Mouse (Mus musculus) macrophage (primary cell): ENCODE results near the gene Cyb5r4. TPM values are rescaled to one million over a fixed set of nuclear protein-coding genes. Genes with fewer than 3 reads are reported as not detected.
A peak's percentile ranks its signal among the peaks of the same experiment; 100 is the strongest.

ENCODE experiments used
- H3K27ac ChIP-seq: fragments of 350-480 bp; formaldehyde crosslinking; 2 replicates; pipeline ENCODE4 v1.9.0; 2021
- H3K36me3 ChIP-seq: fragments of 350-480 bp; formaldehyde crosslinking; 2 replicates; pipeline ENCODE4 v1.9.0; 2021; ENCODE audit errors: inconsistent target
- H3K4me3 ChIP-seq: fragments of 350-480 bp; formaldehyde crosslinking; 2 replicates; pipeline ENCODE4 v1.9.0; 2021; ENCODE audit errors: inconsistent target
- H3K79me2 ChIP-seq: fragments of 350-480 bp; formaldehyde crosslinking; 2 replicates; pipeline ENCODE4 v1.9.0; 2021; ENCODE audit errors: inconsistent target
- WGBS: methylation state at CpG from one replicate; pipeline ENCODE4 v1.1.7; 2026; ENCODE audit warnings: inconsistent platforms; ENCODE audit not compliant: missing documents; 5-methylcytosine and 5-hydroxymethylcytosine counted together
- polyA plus RNA-seq: library from polyadenylated mRNA; stranded (reverse); fragments of 250-400 nt; gene quantifications from 3 replicates; pipeline ENCODE4 v1.2.4, GENCODE M21; 2018; ENCODE audit warnings: inconsistent platforms

The Cyb5r4 gene
- polyA plus RNA-seq, 1 experiment from 2014 or later = 99.8 TPM

DNA sequence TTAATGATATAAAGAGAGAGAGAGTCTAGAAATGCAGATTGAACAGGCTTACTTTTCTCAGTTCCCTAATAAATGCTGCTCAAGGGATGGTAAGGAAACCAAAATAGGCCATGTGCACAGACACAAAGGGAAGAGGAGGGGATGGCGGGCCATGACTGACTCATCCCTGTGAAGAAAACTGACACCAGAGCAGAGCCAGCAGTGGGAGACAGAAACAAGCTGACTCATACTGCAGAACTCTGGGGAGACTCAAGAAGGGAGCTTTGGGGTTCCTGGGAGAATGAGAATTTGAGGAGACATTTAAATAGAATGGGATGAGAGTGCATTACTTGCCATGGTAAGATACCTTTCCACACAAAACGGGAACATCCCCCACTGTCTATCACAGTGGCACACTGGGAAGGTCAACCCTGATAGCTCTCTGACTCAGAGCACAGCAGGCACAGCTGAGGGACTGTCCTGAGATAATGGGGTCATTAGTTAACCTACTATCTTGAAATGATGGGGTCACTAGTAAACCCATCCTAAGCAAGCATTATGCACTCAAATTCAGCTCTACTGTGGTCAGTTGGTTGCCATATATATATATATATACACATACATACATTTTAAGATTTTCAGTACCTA, 21.7 kb upstream of the Cyb5r4 start:
- Histone ChIP-seq H3K27ac (peak overlapping the region; percentile 15), H3K4me3 (no peak overlapping the region), H3K36me3 (no peaks in the 10 kb centered on the region), H3K79me2 (no peaks in the 10 kb centered on the region)
- 55% methylated on average over 2 of the region's 2 CpGs for WGBS

DNA sequence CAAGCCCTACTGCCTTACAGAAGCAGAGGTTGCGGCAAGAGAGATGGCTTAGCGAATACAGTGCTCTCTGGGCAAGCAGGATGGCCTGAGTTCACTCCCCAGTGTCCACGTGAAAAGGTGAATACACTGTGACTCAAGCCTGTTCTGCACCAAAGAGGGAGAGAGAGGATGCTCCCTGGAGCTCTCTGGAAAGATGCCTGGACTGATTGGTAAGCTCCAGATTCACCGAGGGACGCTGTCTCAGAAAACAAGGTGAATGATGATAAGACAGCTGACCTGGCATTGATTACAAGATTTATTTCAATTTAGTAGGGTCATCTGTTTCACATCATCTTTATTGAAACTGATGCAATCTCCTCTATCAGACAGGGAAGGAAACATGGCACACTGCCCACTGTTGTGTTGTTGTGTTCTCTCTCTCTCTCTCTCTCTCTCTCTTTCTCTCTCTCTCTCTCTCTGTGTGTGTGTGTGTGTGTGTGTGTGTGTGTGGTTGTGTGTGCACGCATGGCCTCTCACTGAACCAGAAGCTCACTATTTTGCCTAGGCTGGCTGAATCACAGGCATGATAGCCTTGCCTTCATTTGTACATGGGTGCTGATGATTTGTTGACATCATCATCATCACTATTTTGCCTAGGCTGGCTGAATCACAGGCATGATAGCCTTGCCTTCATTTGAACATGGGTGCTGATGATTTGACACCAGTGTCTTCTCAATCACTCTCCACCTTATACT, 16.9 kb upstream of the Cyb5r4 start:
- WGBS = 77% methylated on average over 5 of the region's 6 CpGs
- Histone ChIP-seq H3K27ac (no peak overlapping the region), H3K36me3 (no peaks in the 10 kb centered on the region), H3K4me3 (no peak overlapping the region), H3K79me2 (no peaks in the 10 kb centered on the region)

DNA sequence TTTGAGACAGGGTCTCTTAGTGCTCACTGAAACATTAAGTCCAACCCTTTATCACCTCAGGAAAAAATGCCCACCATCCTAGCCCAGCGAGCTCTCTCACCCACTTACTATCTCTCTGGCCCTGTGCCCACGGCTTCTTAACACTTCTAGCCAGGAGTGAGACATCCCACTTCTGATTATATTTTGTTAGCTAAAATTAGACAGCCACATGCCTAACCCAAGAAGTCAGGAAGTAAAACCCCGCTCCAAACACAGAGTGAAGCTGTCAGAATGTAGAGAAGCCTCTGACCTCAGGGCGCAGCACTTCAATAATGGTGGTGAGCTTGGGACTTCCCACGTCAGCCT, 16.4 kb upstream of the Cyb5r4 start:
- Histone ChIP-seq H3K27ac (no peak overlapping the region), H3K4me3 (no peak overlapping the region), H3K36me3 (no peaks in the 10 kb centered on the region), H3K79me2 (no peaks in the 10 kb centered on the region)
- 64% methylated on average over 5 of the region's 5 CpGs for WGBS

DNA sequence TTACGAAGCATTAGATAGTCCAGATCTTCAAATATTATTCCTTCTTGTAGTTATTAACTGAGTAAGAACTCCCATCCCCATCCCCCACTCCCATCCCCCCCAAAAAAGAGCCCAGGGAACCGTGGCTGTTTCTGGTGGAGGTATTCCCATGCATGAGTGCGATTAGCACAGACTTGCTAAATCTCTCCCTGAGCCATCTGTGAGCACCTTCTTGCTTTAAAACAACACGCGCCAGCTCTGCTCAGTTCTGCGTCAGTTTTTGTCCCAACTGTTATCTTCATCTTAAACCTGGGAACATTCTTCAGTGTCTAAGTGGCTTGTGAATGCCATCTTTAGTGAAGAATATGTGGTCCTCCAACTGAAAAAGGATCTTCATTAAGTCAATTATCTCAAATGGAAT, 13.3 kb upstream of the Cyb5r4 start:
- Histone ChIP-seq H3K27ac (no peak overlapping the region), H3K79me2 (no peaks in the 10 kb centered on the region), H3K36me3 (no peaks in the 10 kb centered on the region), H3K4me3 (no peak overlapping the region)
- 45% methylated on average over 5 of the region's 6 CpGs for WGBS

DNA sequence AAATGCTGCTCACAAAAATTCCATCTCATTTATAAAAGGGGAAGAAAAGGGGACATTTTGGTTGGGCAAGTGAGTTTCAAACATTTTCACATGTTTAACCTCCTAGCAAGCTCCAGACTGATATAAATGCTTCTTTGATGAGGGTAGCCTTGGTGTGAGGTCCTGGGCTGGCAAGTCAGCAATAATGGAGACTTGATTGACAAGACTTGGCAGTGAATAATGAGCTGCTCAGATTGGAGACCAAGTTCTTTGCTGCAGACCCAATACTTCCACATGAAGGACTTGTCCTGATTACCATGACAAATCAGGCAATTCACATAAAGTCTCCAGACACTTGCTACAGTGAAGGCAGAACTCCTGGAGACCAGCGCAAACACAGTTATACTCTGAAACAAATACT, 12.9 kb upstream of the Cyb5r4 start:
- no peaks in the 10 kb centered on the region for H3K36me3 ChIP-seq
- H3K79me2 ChIP-seq = no peaks in the 10 kb centered on the region
- no peak overlapping the region for H3K27ac ChIP-seq
- WGBS = 100% methylated on average over 1 of the region's 1 CpGs
- no peak overlapping the region for H3K4me3 ChIP-seq

DNA sequence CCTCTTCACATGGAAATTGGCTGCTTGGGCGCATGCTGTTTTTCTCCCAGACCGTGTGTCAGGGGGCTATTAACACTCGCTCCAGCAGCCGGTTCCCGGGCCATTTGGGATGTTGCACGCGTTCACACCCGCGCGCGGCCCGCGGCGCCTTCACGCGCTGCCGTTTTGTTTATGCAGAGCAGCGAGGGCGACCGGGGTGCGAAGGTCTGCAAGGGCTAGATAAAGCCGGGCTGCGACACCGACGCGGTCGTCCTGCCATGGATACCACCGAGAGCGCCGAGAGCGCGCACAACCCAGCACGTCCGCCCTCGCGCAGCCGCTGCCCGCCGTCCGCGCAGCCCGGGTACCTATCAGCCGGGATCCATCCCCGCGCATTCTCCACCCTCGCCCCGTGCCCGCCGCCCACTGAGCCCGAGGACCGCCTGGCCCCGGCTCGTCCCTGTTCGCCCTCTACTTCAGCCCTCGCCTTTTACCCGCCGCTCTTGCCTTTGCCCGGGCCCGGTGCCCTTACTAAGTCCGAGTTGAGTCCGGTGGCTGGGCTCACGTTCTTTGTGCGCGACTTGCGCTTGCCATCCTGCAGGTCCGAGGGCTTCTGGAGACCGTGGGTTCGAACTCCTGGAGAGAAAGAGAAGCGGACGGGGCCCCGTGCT, 6.4 kb upstream of the Cyb5r4 start, which contains the start of gene Ripply2:
Ripply2 (plus strand) TSS at position 250 of the 650 bp plus-strand sequence.
- Histone ChIP-seq H3K36me3 (no peaks in the 10 kb centered on the region), H3K79me2 (no peaks in the 10 kb centered on the region), H3K27ac (no peak within 1 kb of the TSS), H3K4me3 (no peak within 1 kb of the TSS)
- WGBS = 4% methylated on average over 71 of the region's 71 CpGs

DNA sequence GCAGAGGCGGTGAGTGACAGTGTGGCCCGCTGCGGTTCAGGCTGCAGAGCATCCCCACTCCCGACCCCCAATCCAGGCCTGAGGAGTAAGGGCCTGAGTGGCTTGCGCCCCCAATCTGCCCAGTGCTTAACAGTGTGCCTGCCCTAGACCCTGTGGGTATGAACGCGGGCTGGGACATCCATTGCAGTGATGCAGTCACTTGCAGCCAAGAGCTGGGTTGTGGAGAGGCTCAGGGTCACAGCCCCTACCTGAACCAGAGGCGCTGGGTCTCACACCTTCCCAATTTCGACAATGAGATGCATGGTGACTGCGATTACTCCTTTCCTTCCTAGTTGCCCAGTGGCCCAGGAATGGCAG, 5.9 kb upstream of the Cyb5r4 start:
- no peak overlapping the region for H3K27ac ChIP-seq
- H3K4me3 ChIP-seq = no peak overlapping the region
- H3K79me2 ChIP-seq = no peaks in the 10 kb centered on the region
- H3K36me3 ChIP-seq = no peaks in the 10 kb centered on the region
- WGBS = 11% methylated on average over 10 of the region's 10 CpGs

DNA sequence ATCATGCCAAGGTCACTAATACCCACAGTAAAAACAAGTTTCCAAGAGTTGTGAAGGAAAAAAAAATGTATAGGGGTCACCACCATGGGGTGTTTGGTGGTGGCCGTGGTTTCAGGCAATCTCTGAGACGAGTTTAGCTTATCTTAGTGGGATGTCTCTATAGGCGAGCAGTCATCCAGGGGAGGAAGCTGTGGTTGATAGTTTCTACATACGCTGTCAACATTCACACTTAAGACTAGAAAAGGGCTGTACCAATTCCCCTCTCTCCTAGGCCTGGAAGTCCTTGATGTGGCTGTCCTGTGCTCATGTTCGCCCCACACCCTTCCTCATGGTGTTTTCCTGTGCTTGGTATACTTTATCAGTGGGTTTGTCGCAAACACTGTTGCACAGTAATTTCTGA, 4.0 kb downstream of the Cyb5r4 start:
- Histone ChIP-seq H3K36me3 (peaks cover 24% of the 10 kb centered on the region), H3K4me3 (no peak overlapping the region), H3K27ac (no peak overlapping the region), H3K79me2 (peaks cover 67% of the 10 kb centered on the region)
- WGBS = 17% methylated on average over 6 of the region's 6 CpGs

DNA sequence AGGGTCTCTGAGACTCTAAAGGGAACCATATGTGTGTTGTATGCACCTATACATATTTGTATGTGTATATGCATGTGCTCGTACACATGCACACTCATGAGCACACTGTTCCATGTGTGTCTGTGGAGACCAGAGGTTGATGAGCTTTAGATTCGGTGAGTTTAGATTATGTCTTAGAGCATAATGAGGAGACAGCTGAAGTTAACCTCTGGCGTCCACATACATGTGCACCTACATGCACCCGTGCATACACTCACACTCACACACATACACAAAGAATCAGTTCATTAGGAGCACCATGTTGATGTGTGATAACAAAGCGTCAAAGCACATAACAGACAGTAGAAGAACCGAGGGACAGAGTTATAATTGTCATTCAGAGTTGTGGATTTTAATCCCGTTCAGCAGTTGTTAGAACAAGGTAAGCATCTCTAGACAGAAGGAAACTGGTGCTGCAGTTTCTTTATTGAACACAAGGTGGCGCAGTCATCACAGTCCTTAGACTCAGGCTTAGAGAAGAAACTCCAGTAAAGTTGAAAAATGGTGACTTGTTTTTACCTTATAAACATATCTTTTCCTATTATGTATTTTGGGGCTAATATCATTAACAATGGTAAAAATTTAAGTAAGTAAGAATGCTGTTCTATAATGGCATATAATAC, 5.7 kb downstream of the Cyb5r4 start:
- no peak overlapping the region for H3K27ac ChIP-seq
- H3K36me3 ChIP-seq = peaks cover 41% of the 10 kb centered on the region
- WGBS = 45% methylated on average over 7 of the region's 8 CpGs
- no peak overlapping the region for H3K4me3 ChIP-seq
- H3K79me2 ChIP-seq = peaks cover 62% of the 10 kb centered on the region

DNA sequence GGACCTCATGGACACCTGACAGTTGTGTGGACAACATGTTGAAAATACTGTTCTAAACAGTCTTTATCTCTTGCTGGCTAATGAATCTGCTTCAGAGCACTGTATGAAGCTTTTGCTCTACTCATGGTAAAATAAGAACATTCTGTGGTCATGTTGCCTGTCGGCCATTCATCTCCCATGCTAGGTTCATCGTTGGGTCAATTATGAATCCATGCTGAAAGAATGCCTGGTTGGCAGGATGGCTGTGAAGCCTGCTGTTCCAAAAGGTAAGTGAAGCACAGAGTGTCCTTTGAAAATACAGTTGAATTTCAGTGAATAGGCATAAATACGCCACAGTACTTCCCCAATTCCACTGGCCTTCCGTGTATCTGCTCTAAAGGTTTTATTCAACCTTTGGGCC, 10.4 kb downstream of the Cyb5r4 start:
- H3K79me2 ChIP-seq = peaks cover 16% of the 10 kb centered on the region
- H3K27ac ChIP-seq = no peak overlapping the region
- 88% methylated on average over 4 of the region's 4 CpGs for WGBS
- H3K4me3 ChIP-seq = no peak overlapping the region
- H3K36me3 ChIP-seq = peaks cover 51% of the 10 kb centered on the region

DNA sequence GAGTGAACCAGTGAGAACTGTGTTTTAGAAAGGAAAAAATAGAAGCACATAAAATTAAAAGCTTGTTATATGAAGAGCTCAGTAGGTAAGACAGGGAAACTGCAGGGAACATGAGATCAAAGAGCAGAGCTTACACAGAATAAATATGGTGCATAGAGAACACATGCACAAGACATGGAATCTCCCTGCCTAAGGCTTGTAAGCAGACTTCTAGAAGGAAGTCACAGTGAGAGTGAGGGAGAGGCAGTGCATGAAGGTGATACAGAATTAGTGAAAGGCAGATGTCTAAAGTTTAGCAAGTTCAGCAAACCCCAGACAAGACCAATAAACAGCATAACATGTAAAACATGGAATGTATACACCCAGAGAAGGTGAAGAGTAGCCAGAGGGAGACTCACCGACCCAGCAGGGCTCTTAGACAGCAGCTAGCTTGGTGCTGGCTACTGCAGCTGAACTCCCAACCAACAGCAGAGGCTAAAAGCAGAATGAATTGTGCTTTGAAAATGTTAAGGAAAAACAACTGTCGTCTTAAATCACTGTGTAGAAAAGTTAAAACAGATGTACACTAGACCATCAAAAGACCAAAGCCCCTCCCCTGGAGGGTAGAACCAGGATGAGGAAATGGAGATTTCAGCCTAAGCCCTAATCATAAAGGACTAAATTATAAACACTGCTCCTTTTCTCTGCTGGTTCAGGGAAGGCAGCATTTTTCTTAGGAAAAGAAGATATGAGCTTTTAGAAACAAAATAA, 13.2 kb downstream of the Cyb5r4 start:
- WGBS = 92% methylated on average over 2 of the region's 2 CpGs
- Histone ChIP-seq H3K27ac (no peak overlapping the region), H3K4me3 (no peak overlapping the region), H3K36me3 (peaks cover 43% of the 10 kb centered on the region), H3K79me2 (no peaks in the 10 kb centered on the region)

DNA sequence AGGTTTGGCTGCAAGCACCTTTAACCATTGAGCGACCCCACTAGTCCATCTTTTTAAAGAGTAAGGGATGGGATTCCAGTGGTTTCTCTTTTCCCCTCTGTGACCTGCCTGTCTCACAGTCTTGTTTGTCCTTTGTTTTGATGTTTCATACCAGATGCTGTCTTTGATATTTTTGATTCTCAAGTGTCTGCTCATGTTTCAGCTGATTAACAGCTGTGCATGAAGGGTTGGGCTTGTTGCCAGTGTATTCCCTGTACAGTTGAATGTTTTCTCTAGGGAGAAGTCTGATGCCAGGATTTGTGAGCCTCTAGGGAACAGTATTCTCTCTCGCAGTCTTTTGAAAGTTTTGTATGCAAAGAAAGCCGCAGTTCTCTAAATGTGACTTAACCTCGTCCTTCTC, 27.6 kb downstream of the Cyb5r4 start:
- H3K79me2 ChIP-seq = no peaks in the 10 kb centered on the region
- no peak overlapping the region for H3K4me3 ChIP-seq
- WGBS = 95% methylated on average over 4 of the region's 4 CpGs
- no peak overlapping the region for H3K27ac ChIP-seq
- H3K36me3 ChIP-seq = peaks cover 16% of the 10 kb centered on the region; the same call in 1 of the 2 replicates

DNA sequence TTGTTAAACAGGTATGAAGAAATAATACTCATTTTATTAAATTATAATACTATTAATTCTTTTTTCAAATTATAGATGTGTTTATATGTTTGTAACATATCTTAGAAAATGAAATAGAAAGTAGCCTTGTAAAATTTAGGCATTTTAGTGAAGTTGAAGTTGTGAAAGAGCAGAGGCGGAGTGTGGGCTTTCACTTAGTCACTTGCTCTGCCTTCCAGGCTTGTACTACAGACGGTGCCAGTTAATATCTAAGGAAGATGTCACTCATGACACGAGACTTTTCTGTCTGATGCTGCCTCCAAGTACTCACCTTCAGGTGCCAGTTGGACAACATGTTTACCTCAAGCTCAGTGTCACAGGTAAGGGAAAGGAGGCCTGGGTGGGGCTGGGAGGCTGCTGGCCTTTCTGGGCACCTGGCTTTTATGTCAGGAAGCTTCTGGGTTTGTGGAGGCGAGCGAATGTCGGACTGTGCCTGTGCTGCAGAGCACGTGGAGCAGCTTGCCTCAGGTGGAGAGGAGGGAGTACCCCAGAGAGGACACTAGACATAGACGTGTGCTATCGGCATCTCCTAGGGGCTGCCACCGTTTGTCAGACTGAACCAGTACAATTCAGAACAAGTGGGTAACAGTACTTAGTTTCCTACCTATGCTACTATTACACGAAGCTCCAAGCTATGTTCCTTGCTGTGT, 33.9 kb downstream of the Cyb5r4 start:
- Histone ChIP-seq H3K27ac (no peak overlapping the region), H3K36me3 (peaks cover 49% of the 10 kb centered on the region)
- WGBS = 95% methylated on average over 9 of the region's 11 CpGs

DNA sequence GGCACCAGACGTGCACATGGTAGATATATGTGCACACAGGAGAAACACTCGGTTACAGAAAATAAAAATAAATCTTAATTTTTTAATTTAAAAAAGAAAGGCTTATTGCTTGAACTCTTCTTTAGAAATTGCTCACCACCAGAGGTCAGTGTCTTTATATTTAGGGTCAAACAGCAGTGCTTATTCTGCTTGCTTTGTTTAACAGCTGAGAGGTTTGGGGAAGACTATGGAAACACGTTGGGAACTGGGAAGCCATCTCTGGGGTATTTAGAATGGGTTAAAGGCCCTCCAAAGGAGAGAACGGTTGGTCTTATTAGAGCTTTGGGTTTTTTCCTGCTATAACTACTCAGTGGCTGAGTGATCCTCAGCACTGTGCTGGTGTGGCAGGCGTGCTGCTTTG, 40.5 kb downstream of the Cyb5r4 start:
- Histone ChIP-seq H3K4me3 (no peak overlapping the region), H3K36me3 (peaks cover 52% of the 10 kb centered on the region), H3K27ac (no peak overlapping the region), H3K79me2 (no peaks in the 10 kb centered on the region)
- WGBS = 87% methylated on average over 5 of the region's 5 CpGs

More for the DNA sequence above, 33.9 kb downstream of the Cyb5r4 start:
- Histone ChIP-seq H3K4me3 (no peak overlapping the region), H3K79me2 (no peaks in the 10 kb centered on the region)
